Mouse (Mus musculus) brown adipose tissue, adult 24 weeks (tissue): Measurements from ENCODE around the gene Nap1l5. TPM values are rescaled to one million over a fixed set of nuclear protein-coding genes. Genes with fewer than 3 reads are reported as not detected.

Source experiments
- H3K27ac ChIP-seq: fragments of 200-500 bp; replicated peaks from 2 replicates; pipeline ENCODE4 v1.5.1; 2012; ENCODE audit warnings: low read depth, mild to moderate bottlenecking, low read length
- H3K4me1 ChIP-seq: fragments of 200-500 bp; 2 replicates; pipeline ENCODE4 v1.6.1; 2012; ENCODE audit warnings: low read length, mixed read lengths; ENCODE audit not compliant: control insufficient read depth, insufficient read depth, insufficient read length
- H3K4me3 ChIP-seq: fragments of 200-500 bp; 2 replicates; pipeline ENCODE4 v1.5.1; 2012; ENCODE audit warnings: low read depth, mild to moderate bottlenecking, low read length, moderate library complexity; ENCODE audit not compliant: insufficient read depth
- polyA plus RNA-seq: library from polyadenylated mRNA; stranded (reverse); fragments of >200 nt; gene quantifications from 2 replicates; pipeline ENCODE4 v1.2.4, GENCODE M21; 2012; ENCODE audit not compliant: missing spikeins, insufficient read depth, insufficient read length

The Nap1l5 gene
- polyA plus RNA-seq, 1 experiment = 22.0 TPM

- no peak overlapping the region for H3K4me3 ChIP-seq
- no peaks in the 10 kb centered on the region for H3K4me1 ChIP-seq
- H3K27ac ChIP-seq = no peak overlapping the region
These were observed 14.7 kb upstream of the Nap1l5 start for GRCm38 (mm10) chr6:58921623-58922022.

DNA sequence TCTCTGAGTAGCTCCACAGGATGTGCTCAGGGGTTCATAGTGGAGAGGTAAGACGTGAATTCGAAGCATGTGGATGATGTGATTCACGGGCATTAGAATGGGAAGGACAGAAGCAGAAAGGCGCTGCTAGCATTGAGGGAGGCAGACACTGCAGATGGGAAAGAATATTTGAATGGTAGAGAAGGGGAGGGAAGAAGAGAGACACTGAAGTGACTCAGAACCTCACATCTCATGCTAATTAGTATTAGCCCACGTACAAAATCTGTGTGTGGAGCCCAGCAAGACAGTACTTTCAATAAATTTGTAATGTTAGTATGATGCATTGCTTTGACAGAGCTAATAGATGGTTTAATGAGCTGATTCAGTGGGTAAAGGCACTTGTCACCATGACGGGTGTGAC, 13.9 kb upstream of the Nap1l5 start:
- Histone ChIP-seq H3K27ac (no peak overlapping the region; the same call in 1 of the 2 replicates), H3K4me3 (no peak overlapping the region), H3K4me1 (no peaks in the 10 kb centered on the region)

- Histone ChIP-seq H3K4me1 (peaks cover 4% of the 10 kb centered on the region; the same call in 1 of the 2 replicates), H3K4me3 (no peak overlapping the region), H3K27ac (no peak overlapping the region)
These were observed 9.6 kb upstream of the Nap1l5 start for GRCm38 (mm10) chr6:58916498-58916897.

DNA sequence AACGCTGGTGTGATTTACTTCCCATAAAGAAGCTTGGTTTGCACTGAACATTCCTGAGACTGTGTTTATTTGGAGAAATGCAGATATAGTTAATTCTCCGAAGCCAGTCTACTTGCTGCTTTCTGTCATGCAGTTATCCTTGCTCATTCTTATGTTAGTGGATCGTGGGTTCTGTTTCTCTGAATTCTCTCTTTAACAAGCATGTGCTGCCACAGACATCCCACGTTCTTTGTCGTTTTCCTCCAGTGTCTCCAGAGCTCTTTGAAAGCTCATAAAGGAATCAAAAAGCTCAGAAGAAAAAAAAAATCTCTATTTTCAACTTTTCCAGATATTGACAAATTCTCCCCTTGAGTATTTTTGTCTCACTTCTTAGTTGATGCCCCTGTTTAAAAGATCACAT, 7.1 kb upstream of the Nap1l5 start:
- H3K4me3 ChIP-seq = no peak overlapping the region
- H3K27ac ChIP-seq = no peak overlapping the region
- H3K4me1 ChIP-seq = peaks cover 4% of the 10 kb centered on the region; the same call in 1 of the 2 replicates

DNA sequence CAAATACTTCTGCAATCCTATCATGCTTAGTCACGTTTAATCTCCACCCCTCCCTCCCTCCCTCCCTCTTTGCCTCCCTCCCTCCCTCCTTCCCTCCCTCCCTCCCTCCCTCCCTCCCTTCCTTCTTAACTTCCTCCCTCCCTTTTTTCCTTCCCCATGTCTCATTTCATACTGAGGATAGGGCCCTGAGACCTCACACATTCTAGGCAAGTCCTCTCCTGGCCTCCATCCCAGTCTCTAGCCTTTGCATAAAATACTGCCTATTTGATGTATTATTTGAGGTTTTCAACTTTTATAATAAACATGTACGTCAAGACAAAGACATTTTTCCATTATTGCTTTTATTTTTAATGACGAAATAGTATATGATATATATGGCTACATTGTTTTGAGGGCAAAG, 6.7 kb upstream of the Nap1l5 start:
- Histone ChIP-seq H3K4me3 (no peak overlapping the region), H3K4me1 (peaks cover 4% of the 10 kb centered on the region; the same call in 1 of the 2 replicates), H3K27ac (no peak overlapping the region)

DNA sequence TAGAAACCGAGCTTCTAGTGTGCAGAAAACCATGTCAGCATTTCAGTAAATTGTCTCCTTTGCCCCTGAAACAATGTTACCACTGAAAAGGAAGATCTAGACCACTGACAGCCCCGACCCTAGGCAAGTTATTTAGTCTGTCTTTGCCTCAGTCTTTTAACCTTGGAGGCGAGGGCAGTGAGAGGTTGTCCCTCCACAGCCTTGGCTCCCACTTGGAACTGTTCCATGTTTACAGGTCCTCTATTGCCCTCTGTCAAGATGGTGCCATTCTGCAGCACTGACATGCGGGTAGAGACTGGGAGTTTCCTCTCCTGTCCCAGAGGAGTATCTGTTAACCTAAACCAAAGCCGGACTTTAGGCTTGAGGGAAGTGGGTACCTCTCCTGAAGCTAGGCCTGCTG, 6.0 kb upstream of the Nap1l5 start:
- Histone ChIP-seq H3K4me1 (peaks cover 4% of the 10 kb centered on the region; the same call in 1 of the 2 replicates), H3K27ac (no peak overlapping the region), H3K4me3 (no peak overlapping the region)

- Histone ChIP-seq H3K27ac (no peak overlapping the region), H3K4me3 (no peak overlapping the region), H3K4me1 (peaks cover 3% of the 10 kb centered on the region)
These were observed 915 bp upstream of the Nap1l5 start for GRCm38 (mm10) chr6:58907791-58908190.

GRCm38 (mm10) chr6:58907336-58907735, 460 bp upstream of the Nap1l5 start:
- Histone ChIP-seq H3K4me3 (no peak overlapping the region), H3K4me1 (peaks cover 2% of the 10 kb centered on the region; the same call in 1 of the 2 replicates), H3K27ac (no peak overlapping the region)

DNA sequence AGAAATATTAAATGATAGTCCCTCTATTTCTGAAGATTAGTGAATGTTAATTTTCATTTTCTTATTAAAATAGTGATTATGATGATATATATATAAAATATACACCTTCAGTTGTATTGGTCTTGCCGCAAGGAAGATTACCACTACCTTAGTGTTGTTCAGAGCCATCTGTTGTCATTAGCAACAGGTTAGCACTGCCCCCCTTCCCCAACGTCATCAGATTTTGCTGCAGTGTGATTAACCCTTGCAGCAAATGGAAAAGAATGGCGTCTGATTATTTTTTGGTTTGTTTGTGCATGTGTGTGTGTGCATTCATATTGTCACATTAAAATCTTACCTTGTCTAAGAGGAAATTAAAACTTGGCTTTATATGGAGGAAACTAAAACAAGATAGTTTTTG, 2.3 kb downstream of the Nap1l5 start:
- Histone ChIP-seq H3K4me3 (no peak overlapping the region), H3K4me1 (peaks cover 2% of the 10 kb centered on the region; the same call in 1 of the 2 replicates), H3K27ac (no peak overlapping the region)

DNA sequence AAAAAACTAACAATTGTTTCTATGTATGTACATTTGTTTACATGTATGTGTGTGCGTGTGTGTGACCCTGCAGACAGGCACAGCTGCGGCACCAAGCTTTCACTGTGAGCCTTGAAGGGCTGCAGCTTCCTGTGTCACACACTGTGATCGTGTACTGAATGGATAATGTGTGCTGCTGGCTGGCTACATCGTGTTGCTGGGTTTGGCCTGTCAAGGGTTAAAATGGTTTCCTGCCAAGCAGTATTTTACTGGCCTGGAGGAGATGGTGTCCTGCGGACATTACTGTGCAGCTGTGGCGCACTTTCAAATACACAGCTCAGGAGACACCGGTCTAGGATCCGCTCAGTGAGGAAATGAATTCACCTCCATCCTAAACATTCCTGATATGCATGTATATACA, 3.7 kb downstream of the Nap1l5 start:
- H3K4me3 ChIP-seq = no peak overlapping the region
- peaks cover 2% of the 10 kb centered on the region; the same call in 1 of the 2 replicates for H3K4me1 ChIP-seq
- H3K27ac ChIP-seq = no peak overlapping the region

GRCm38 (mm10) chr6:58900536-58900935, 6.3 kb downstream of the Nap1l5 start:
- peaks cover 2% of the 10 kb centered on the region; the same call in 1 of the 2 replicates for H3K4me1 ChIP-seq
- no peak overlapping the region for H3K27ac ChIP-seq
- H3K4me3 ChIP-seq = no peak overlapping the region

- Histone ChIP-seq H3K4me3 (no peak overlapping the region), H3K27ac (no peak overlapping the region), H3K4me1 (peaks cover 2% of the 10 kb centered on the region; the same call in 1 of the 2 replicates)
These were observed 7.8 kb downstream of the Nap1l5 start for GRCm38 (mm10) chr6:58899076-58899475.

GRCm38 (mm10) chr6:58896648-58897047, 10.2 kb downstream of the Nap1l5 start:
- no peak overlapping the region for H3K4me3 ChIP-seq
- no peak overlapping the region for H3K27ac ChIP-seq
- no peaks in the 10 kb centered on the region for H3K4me1 ChIP-seq

DNA sequence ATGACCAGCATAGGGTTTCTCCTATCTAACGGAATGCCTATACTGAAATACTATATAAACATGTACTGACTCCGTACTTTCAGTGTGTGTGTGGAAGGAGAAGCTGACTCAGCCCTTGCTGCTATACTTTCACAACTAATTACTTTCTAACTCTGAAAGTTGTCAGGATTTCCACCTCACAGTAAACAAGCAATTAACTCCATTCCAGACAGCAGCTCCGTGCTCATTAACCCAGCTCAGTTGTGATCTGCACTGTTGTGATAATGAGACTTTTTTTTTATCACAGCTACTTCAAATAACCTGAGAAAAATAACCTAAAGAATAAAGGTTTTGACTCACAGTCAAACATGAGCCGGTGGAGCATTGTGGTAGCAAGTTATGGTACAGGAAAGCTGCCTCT, 11.9 kb downstream of the Nap1l5 start:
- Histone ChIP-seq H3K4me3 (no peak overlapping the region), H3K4me1 (no peaks in the 10 kb centered on the region), H3K27ac (no peak overlapping the region)

DNA sequence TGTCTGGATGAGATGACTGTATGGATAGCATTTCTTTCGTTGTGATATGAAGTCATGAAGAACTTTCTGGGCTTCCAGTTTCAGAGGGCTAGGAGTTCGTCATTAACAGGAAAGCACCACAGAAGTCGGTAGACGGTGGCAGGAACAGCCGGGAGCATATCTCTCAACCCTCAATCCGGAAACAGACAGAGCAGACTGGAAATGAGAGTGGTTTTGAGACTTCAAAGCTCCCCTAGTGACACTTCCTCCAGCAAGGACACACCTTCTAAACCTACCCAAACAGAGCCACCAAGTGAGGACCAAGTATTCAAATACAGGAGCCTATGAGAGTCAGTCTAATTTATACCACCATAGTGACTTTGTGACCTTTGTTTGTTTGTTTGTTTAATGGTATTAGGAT, 13.6 kb downstream of the Nap1l5 start:
- Histone ChIP-seq H3K4me3 (no peak overlapping the region), H3K4me1 (no peaks in the 10 kb centered on the region), H3K27ac (no peak overlapping the region)

DNA sequence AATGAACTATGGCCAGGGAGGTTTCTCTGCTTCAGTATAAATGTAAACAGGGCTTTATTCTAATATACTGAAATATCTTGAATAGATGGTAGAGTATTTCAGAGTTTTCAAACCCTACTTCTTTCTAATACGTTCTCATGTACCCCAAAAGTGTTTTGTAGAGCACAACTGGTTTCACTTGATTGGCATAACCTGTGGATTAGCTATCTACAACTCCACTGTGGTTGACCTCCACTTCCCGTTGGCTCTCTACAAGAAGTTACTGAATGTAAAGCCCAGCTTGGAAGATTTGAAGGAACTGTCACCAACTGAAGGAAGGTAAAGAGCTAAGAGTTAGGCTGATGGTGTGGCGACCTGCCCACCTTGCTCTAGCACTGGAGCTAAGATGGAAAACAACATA, 17.0 kb downstream of the Nap1l5 start:
- H3K27ac ChIP-seq = no peak overlapping the region
- no peak overlapping the region for H3K4me3 ChIP-seq
- H3K4me1 ChIP-seq = no peaks in the 10 kb centered on the region

GRCm38 (mm10) chr6:58882271-58882670, 24.6 kb downstream of the Nap1l5 start:
- Histone ChIP-seq H3K27ac (no peak overlapping the region), H3K4me3 (no peak overlapping the region), H3K4me1 (no peaks in the 10 kb centered on the region)
